Mouse (Mus musculus) spleen, postnatal 4 days (tissue): ENCODE results near the gene Mat2b.
"Not testable (repeated sequence)": the region's sequence is repeated elsewhere in the genome, so short reads cannot be mapped to it uniquely, and the experiment has no call there.

Experiments used
- DNase-seq, 2 experiments: peaks; one replicate each; pipeline ENCODE4 v3.0.0; 2022; ENCODE audit warnings: low spot score in 2 of 2

Mat2b gene

GRCm38 (mm10) chr11:40695103-40695502, at the start of gene Mat2b:
Gene Mat2b (minus strand): TSS chr11:40695203.
- no peak for DNase-seq

- no peak for DNase-seq
These were observed 49.3 kb upstream of the Mat2b start for GRCm38 (mm10) chr11:40744348-40744747.

GRCm38 (mm10) chr11:40741605-40742262, 46.7 kb upstream of the Mat2b start:
- no peak for DNase-seq

- DNase-seq = no peak
These were observed 42.4 kb upstream of the Mat2b start for GRCm38 (mm10) chr11:40737369-40737768.

GRCm38 (mm10) chr11:40734251-40734752, 39.3 kb upstream of the Mat2b start:
- DNase-seq = no peak

GRCm38 (mm10) chr11:40733339-40734174, 38.6 kb upstream of the Mat2b start, which contains the start of the genes Hmmr and Nudcd2:
Gene Hmmr (minus strand): TSS chr11:40733422.
Gene Nudcd2 (plus strand): TSS chr11:40733667.
- peak; percentile 92 to 94 for DNase-seq

- DNase-seq = no peak
These were observed 38.0 kb upstream of the Mat2b start for GRCm38 (mm10) chr11:40732997-40733338.

GRCm38 (mm10) chr11:40718324-40718723, 23.3 kb upstream of the Mat2b start:
- no peak for DNase-seq

GRCm38 (mm10) chr11:40715524-40715923, 20.5 kb upstream of the Mat2b start:
- no peak for DNase-seq

- DNase-seq = no peak
These were observed 18.9 kb upstream of the Mat2b start for GRCm38 (mm10) chr11:40713858-40714257.

- DNase-seq = not testable (repeated sequence)
These were observed 14.9 kb upstream of the Mat2b start for GRCm38 (mm10) chr11:40709899-40710298.

- peak; percentile 62 to 72 for DNase-seq
These were observed 504 bp downstream of the Mat2b start for GRCm38 (mm10) chr11:40694311-40695087.

GRCm38 (mm10) chr11:40693366-40693951, 1.5 kb downstream of the Mat2b start:
- peak; percentile 74 to 84 for DNase-seq

GRCm38 (mm10) chr11:40692511-40693365, 2.3 kb downstream of the Mat2b start:
- DNase-seq = peak; percentile 92 to 96

- no peak for DNase-seq
These were observed 2.9 kb downstream of the Mat2b start for GRCm38 (mm10) chr11:40692101-40692509.

- no peak for DNase-seq
These were observed 4.4 kb downstream of the Mat2b start for GRCm38 (mm10) chr11:40690444-40691127.

GRCm38 (mm10) chr11:40683295-40683694, 11.7 kb downstream of the Mat2b start:
- no peak for DNase-seq

- no peak for DNase-seq
These were observed 12.5 kb downstream of the Mat2b start for GRCm38 (mm10) chr11:40682456-40682855.

GRCm38 (mm10) chr11:40677169-40677568, 17.8 kb downstream of the Mat2b start:
- DNase-seq = no peak
